Mouse (Mus musculus) forebrain, embryonic 10.5 days (tissue): ENCODE results near the gene Olfr391-ps. TPM values are rescaled to one million over a fixed set of nuclear protein-coding genes. Genes with fewer than 3 reads are reported as not detected.

Experiments
- DNase-seq: peaks from one replicate; pipeline ENCODE4 v3.0.0-alpha.2; 2017; ENCODE audit warnings: low spot score; ENCODE audit errors: extremely low spot score
- H3K27ac ChIP-seq: fragments of 300-500 bp; sonication (generic); 2 replicates; pipeline ENCODE4 v1.5.1; 2016; ENCODE audit warnings: mild to moderate bottlenecking
- H3K27me3 ChIP-seq: fragments of 300-500 bp; sonication (generic); 2 replicates; pipeline ENCODE4 v1.6.1; 2016; ENCODE audit warnings: mild to moderate bottlenecking; ENCODE audit not compliant: poor library complexity, severe bottlenecking
- H3K36me3 ChIP-seq: fragments of 300-500 bp; sonication (generic); replicated peaks from 2 replicates; pipeline ENCODE4 v1.6.1; 2016; ENCODE audit warnings: mild to moderate bottlenecking, moderate library complexity
- H3K4me1 ChIP-seq: fragments of 300-500 bp; sonication (generic); 2 replicates; pipeline ENCODE4 v1.6.1; 2016
- H3K4me3 ChIP-seq: fragments of 300-500 bp; sonication (generic); 2 replicates; pipeline ENCODE4 v1.5.1; 2016; ENCODE audit warnings: mild to moderate bottlenecking, moderate library complexity
- H3K9me3 ChIP-seq: fragments of 300-500 bp; sonication (generic); 2 replicates; pipeline ENCODE4 v1.6.1; 2016; ENCODE audit warnings: mild to moderate bottlenecking, moderate library complexity
- WGBS: fragments of 180-500 bp; shearing (Covaris S2); methylation state at CpG from one replicate; pipeline ENCODE4 v1.1.7; 2016; 5-methylcytosine and 5-hydroxymethylcytosine counted together
- polyA plus RNA-seq: library from polyadenylated mRNA; unstranded; fragments of >200 nt; fragmentation: Nextera tagmentation; extraction: Ambion mirVana; gene quantifications from 2 replicates; pipeline ENCODE4 v1.2.1, GENCODE M21; 2016

Gene Olfr391-ps
- not detected in 2 replicates for polyA plus RNA-seq

DNA sequence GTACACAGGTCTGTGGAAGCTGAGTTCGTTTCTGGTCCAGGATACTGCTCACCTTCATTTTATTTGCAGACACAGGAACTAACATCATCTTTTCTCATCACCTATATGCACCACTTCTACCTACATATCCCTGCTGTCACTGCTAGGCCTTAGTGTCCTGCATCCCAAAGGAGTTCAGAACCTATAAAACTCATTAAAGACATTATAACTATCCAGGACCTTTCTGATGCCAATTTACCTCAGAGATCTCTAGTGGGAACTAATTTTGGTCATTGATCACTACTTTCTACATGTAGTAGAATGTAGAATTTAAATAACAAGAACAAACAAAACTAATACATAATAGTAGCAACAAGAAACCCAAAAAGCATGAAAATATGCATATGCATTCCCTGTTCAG is at the start of gene Olfr391-ps:
TSS of gene Olfr391-ps (minus strand) at position 101 of the 400 bp plus-strand sequence.
- Histone ChIP-seq H3K4me1 (no peaks in the 10 kb centered on the region), H3K4me3 (no peak within 1 kb of the TSS), H3K36me3 (no peaks in the 10 kb centered on the region), H3K27me3 (no peaks in the 10 kb centered on the region), H3K27ac (no peak within 1 kb of the TSS), H3K9me3 (peaks cover 30% of the 10 kb centered on the region)
- no peak for DNase-seq
- 26% methylated on average over 1 of the region's 1 CpGs for WGBS

DNA sequence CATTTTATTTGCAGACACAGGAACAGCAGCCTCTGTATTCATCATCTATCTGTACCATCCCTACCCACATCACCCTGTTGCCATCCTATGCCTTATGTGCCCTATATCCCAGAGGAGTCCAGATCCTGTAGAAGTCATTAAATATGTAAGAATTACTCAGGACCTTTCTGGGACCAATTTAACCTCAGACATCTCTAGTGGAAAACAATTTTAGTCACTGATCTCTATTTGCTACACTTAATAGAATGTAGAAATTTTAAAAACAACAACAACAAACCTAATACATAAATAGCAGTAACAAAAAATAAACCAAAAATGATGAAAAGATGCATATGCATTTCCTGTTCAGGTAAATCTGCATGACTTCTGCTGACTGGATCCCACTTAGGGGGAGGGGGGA is 48.5 kb upstream of the Olfr391-ps start, which contains the start of gene Olfr393:
TSS of gene Olfr393 (minus strand) at position 101 of the 400 bp plus-strand sequence.
- no peaks in the 10 kb centered on the region for H3K36me3 ChIP-seq
- no peak for DNase-seq
- H3K27ac ChIP-seq = no peak within 1 kb of the TSS
- no peak within 1 kb of the TSS for H3K4me3 ChIP-seq
- no peaks in the 10 kb centered on the region for H3K4me1 ChIP-seq
- peaks cover 16% of the 10 kb centered on the region; the same call in 1 of the 2 replicates for H3K9me3 ChIP-seq
- H3K27me3 ChIP-seq = no peaks in the 10 kb centered on the region

- H3K4me1 ChIP-seq = no peaks in the 10 kb centered on the region
- WGBS = 83% methylated on average over 1 of the region's 1 CpGs
Measured at GRCm38 (mm10) chr11:73816949-73817348, 14.1 kb upstream of the Olfr391-ps start, which contains the start of gene Olfr392. Olfr392 (minus strand) TSS chr11:73817049.

GRCm38 (mm10) chr11:73782664-73783063 is 20.2 kb downstream of the Olfr391-ps start, which contains the start of gene Olfr390:
Olfr390 (plus strand) TSS chr11:73782964.
- H3K4me1 ChIP-seq = no peaks in the 10 kb centered on the region
- H3K9me3 ChIP-seq = peaks cover 27% of the 10 kb centered on the region
- no peaks in the 10 kb centered on the region for H3K27me3 ChIP-seq
- H3K27ac ChIP-seq = no peak within 1 kb of the TSS
- no peaks in the 10 kb centered on the region for H3K36me3 ChIP-seq
- 65% methylated on average over 1 of the region's 1 CpGs for WGBS
- H3K4me3 ChIP-seq = no peak within 1 kb of the TSS
- no peak for DNase-seq

More at GRCm38 (mm10) chr11:73816949-73817348, 14.1 kb upstream of the Olfr391-ps start, which contains the start of gene Olfr392:
- DNase-seq = no peak
- Histone ChIP-seq H3K27ac (no peak within 1 kb of the TSS), H3K9me3 (peaks cover 32% of the 10 kb centered on the region; the same call in 1 of the 2 replicates), H3K36me3 (no peaks in the 10 kb centered on the region), H3K27me3 (no peaks in the 10 kb centered on the region), H3K4me3 (no peak within 1 kb of the TSS)

DNA sequence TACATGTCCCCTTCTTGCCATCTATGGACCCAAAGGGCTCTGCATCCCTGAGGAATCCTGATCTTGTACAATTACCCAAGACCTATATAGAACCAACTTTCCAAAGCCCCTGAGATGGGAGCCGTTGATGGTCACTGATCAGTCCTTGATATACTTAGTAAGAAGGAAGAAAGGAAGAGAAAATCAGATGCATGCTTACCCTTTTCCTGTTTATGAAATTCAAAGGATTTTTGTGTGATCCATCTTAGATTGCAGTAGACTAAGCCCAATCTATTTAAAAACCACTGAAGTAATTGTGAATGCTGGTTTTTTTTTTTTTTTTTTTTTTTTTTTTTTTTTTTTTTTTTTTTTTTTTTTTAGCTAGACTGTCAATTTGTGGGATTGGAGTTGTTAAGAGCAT is 22.2 kb downstream of the Olfr391-ps start, which contains the start of gene Olfr389:
TSS of gene Olfr389 (minus strand) at position 101 of the 400 bp plus-strand sequence.
- H3K4me1 ChIP-seq = no peaks in the 10 kb centered on the region
- no peak within 1 kb of the TSS for H3K27ac ChIP-seq
- H3K27me3 ChIP-seq = no peaks in the 10 kb centered on the region
- H3K4me3 ChIP-seq = no peak within 1 kb of the TSS
- no peaks in the 10 kb centered on the region for H3K36me3 ChIP-seq
- no peak for DNase-seq
- 84% methylated on average over 1 of the region's 1 CpGs for WGBS
- H3K9me3 ChIP-seq = peaks cover 23% of the 10 kb centered on the region

DNA sequence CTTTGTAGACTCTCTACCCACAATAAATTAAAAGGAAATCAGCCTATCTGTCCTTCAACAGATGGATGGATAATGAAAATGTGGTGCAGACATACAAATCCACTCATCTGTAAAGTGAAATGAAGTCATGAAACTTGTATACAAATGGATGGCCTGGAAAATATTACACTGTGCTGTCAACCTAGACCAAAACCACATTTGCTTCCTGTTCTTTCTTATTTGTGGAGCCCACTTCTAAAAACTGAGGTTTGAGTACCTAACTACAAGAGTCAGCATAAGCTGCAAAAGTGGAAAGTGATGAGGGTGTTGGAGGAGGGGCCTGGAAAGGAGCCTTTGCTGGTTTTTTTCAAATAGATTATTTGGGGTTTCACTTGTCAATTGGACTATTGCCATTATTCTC is 43.7 kb downstream of the Olfr391-ps start:
- DNase-seq = no peak
- Histone ChIP-seq H3K4me3 (no peak overlapping the region), H3K4me1 (no peaks in the 10 kb centered on the region), H3K36me3 (no peaks in the 10 kb centered on the region), H3K27me3 (no peaks in the 10 kb centered on the region), H3K27ac (no peak overlapping the region), H3K9me3 (peaks cover 44% of the 10 kb centered on the region)

Other genes starting within 250 kb of the Olfr391-ps start
- not detected in 2 replicates for gene Olfr385, start 210.0 kb downstream of the Olfr391-ps start, polyA plus RNA-seq
- gene Olfr384, start 204.5 kb downstream of the Olfr391-ps start, polyA plus RNA-seq = not detected in 2 replicates
- gene Zfp735, start 114.3 kb downstream of the Olfr391-ps start, polyA plus RNA-seq = not detected in 2 replicates
- not detected in 2 replicates for gene Olfr389, start 22.3 kb downstream of the Olfr391-ps start, polyA plus RNA-seq
- not detected in 2 replicates for gene Olfr390, start 20.1 kb downstream of the Olfr391-ps start, polyA plus RNA-seq
- gene Olfr392, start 14.0 kb upstream of the Olfr391-ps start, polyA plus RNA-seq = not detected in 2 replicates
- gene Olfr393, start 48.4 kb upstream of the Olfr391-ps start, polyA plus RNA-seq = not detected in 2 replicates
- gene Olfr394, start 87.7 kb upstream of the Olfr391-ps start, polyA plus RNA-seq = not detected in 2 replicates
- not detected in 2 replicates for gene Olfr395, start 106.2 kb upstream of the Olfr391-ps start, polyA plus RNA-seq
- gene Olfr23, start 133.6 kb upstream of the Olfr391-ps start, polyA plus RNA-seq = not detected in 2 replicates
- gene Olfr397, start 157.8 kb upstream of the Olfr391-ps start, polyA plus RNA-seq = not detected in 2 replicates
- not detected in 2 replicates for gene Olfr398, start 187.4 kb upstream of the Olfr391-ps start, polyA plus RNA-seq